Mouse (Mus musculus) colon, adult 2 months (tissue): ENCODE measurements around the gene Tpsg1. TPM values are rescaled to one million over a fixed set of nuclear protein-coding genes. Genes with fewer than 3 reads are reported as not detected.

ENCODE experiments used
- polyA plus RNA-seq: library from polyadenylated mRNA; depleted of rRNA; stranded (reverse); fragments of >200 nt; gene quantifications from 2 replicates; pipeline ENCODE4 v1.2.3, GENCODE M21; 2012; rRNA removed

Gene Tpsg1
- 180 and 201 TPM in 2 replicates for polyA plus RNA-seq

GRCm38 (mm10) chr17:25368973-25369372 lies at the start of gene Tpsg1:
Gene Tpsg1 (plus strand): TSS chr17:25369273.

GRCm38 (mm10) chr17:25345462-25345861 lies 23.6 kb upstream of the Tpsg1 start, which contains the start of gene Tpsab1:
Gene Tpsab1 (minus strand): TSS chr17:25345562.

GRCm38 (mm10) chr17:25366005-25366404 lies 3.1 kb upstream of the Tpsg1 start, which contains the start of gene Tpsb2:
Gene Tpsb2 (plus strand): TSS chr17:25366305.

Other genes starting within 250 kb of the Tpsg1 start
- gene Ptx4, start 248.5 kb upstream of the Tpsg1 start, polyA plus RNA-seq: 0.13 and 0.14 TPM in 2 replicates
- 24.7 and 25.7 TPM in 2 replicates for gene Clcn7, start 235.9 kb upstream of the Tpsg1 start, polyA plus RNA-seq
- not detected in 2 replicates for gene Ccdc154, start 206.8 kb upstream of the Tpsg1 start, polyA plus RNA-seq
- 0.30 TPM in 1 of 2 replicates, not detected in the other for gene Gm38655, start 193.8 kb upstream of the Tpsg1 start, polyA plus RNA-seq
- gene BC003965, start 184.7 kb upstream of the Tpsg1 start, polyA plus RNA-seq: 13.6 and 15.0 TPM in 2 replicates
- gene Unkl, start 180.9 kb upstream of the Tpsg1 start, polyA plus RNA-seq: 11.5 and 12.7 TPM in 2 replicates
- 26.5 and 30.4 TPM in 2 replicates for gene Gnptg, start 129.1 kb upstream of the Tpsg1 start, polyA plus RNA-seq
- gene Tsr3, start 129.1 kb upstream of the Tpsg1 start, polyA plus RNA-seq: 13.5 and 16.3 TPM in 2 replicates
- gene Baiap3, start 112.9 kb upstream of the Tpsg1 start, polyA plus RNA-seq: 11.4 and 13.3 TPM in 2 replicates
- 80.8 and 81.0 TPM in 2 replicates for gene Ube2i, start 94.7 kb upstream of the Tpsg1 start, polyA plus RNA-seq
- gene Prss34, start 70.9 kb upstream of the Tpsg1 start, polyA plus RNA-seq: not detected in 2 replicates
- not detected in 2 replicates for gene Prss28, start 60.6 kb upstream of the Tpsg1 start, polyA plus RNA-seq
- gene Prss29, start 50.6 kb upstream of the Tpsg1 start, polyA plus RNA-seq: not detected in 2 replicates
- not detected in 2 replicates for gene Tpsab1, start 23.7 kb upstream of the Tpsg1 start, polyA plus RNA-seq
- 1.6 and 1.8 TPM in 2 replicates for gene Tpsb2, start 3.0 kb upstream of the Tpsg1 start, polyA plus RNA-seq
- 56.5 and 61.8 TPM in 2 replicates for gene Cacna1h, start 64.5 kb downstream of the Tpsg1 start, polyA plus RNA-seq
- 0.16 and 0.48 TPM in 2 replicates for gene Tekt4, start 85.3 kb downstream of the Tpsg1 start, polyA plus RNA-seq
- 0.56 and 1.00 TPM in 2 replicates for gene Sstr5, start 128.0 kb downstream of the Tpsg1 start, polyA plus RNA-seq
- gene Sox8, start 201.4 kb downstream of the Tpsg1 start, polyA plus RNA-seq: 1.0 and 1.8 TPM in 2 replicates
- gene Lmf1, start 209.8 kb downstream of the Tpsg1 start, polyA plus RNA-seq: 20.6 and 23.5 TPM in 2 replicates